Mouse (Mus musculus): ENCODE results near the gene Prok2. TPM values are rescaled to one million over a fixed set of nuclear protein-coding genes. Genes with fewer than 3 reads are reported as not detected.

Prok2 gene
- polyA plus RNA-seq, 1 experiment from 2014 or later, result not detected

- H3K79me2 ChIP-seq (ENCODE audit: inconsistent target), result no peaks in the 10 kb centered on the region
- 11% methylated on average over 9 of the region's 9 CpGs for WGBS (ENCODE audit: missing documents)
- no peak overlapping the region for H3K4me3 ChIP-seq (ENCODE audit: inconsistent target)
- H3K27ac ChIP-seq, result no peak overlapping the region
- H3K36me3 ChIP-seq (ENCODE audit: inconsistent target), result no peaks in the 10 kb centered on the region
Measured at GRCm38 (mm10) chr6:99721032-99721431, 5.2 kb downstream of the Prok2 start.

DNA sequence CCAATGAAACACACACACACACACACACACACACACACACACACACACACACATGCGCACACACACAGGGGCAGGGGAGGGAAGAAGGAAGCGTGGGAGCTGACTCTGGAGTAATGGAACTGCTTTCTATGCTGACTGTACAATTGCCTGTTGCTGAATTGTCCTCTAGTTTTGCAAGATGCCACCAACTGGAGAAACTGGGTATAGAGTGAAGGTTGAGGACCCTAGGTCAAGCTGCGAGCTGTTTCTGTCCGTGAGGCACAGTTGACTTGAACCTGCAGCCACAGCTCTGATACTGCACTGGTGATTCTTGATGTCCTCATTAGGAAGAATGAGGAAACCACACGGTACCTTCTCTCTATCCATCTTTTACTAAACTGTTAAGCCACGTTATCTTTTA, 10.3 kb downstream of the Prok2 start:
- Histone ChIP-seq H3K4me3 (ENCODE audit: inconsistent target) (no peak overlapping the region), H3K79me2 (ENCODE audit: inconsistent target) (no peaks in the 10 kb centered on the region), H3K27ac (no peak overlapping the region), H3K36me3 (ENCODE audit: inconsistent target) (no peaks in the 10 kb centered on the region)
- 54% methylated on average over 4 of the region's 6 CpGs for WGBS (ENCODE audit: missing documents)

GRCm38 (mm10) chr6:99715191-99715590, 11.0 kb downstream of the Prok2 start:
- Histone ChIP-seq H3K4me3 (ENCODE audit: inconsistent target) (no peak overlapping the region), H3K36me3 (ENCODE audit: inconsistent target) (no peaks in the 10 kb centered on the region), H3K79me2 (ENCODE audit: inconsistent target) (no peaks in the 10 kb centered on the region), H3K27ac (no peak overlapping the region)
- WGBS (ENCODE audit: missing documents), result 72% methylated on average over 6 of the region's 6 CpGs

GRCm38 (mm10) chr6:99713256-99713655, 12.9 kb downstream of the Prok2 start:
- Histone ChIP-seq H3K27ac (no peak overlapping the region), H3K4me3 (ENCODE audit: inconsistent target) (no peak overlapping the region), H3K79me2 (ENCODE audit: inconsistent target) (no peaks in the 10 kb centered on the region), H3K36me3 (ENCODE audit: inconsistent target) (no peaks in the 10 kb centered on the region)
- WGBS (ENCODE audit: missing documents), result 95% methylated on average over 5 of the region's 5 CpGs

GRCm38 (mm10) chr6:99711576-99712101, 14.6 kb downstream of the Prok2 start:
- 66% methylated on average over 11 of the region's 11 CpGs for WGBS (ENCODE audit: missing documents)
- H3K36me3 ChIP-seq (ENCODE audit: inconsistent target), result no peaks in the 10 kb centered on the region
- H3K27ac ChIP-seq, result no peak overlapping the region
- no peak overlapping the region for H3K4me3 ChIP-seq (ENCODE audit: inconsistent target)
- H3K79me2 ChIP-seq (ENCODE audit: inconsistent target), result no peaks in the 10 kb centered on the region

DNA sequence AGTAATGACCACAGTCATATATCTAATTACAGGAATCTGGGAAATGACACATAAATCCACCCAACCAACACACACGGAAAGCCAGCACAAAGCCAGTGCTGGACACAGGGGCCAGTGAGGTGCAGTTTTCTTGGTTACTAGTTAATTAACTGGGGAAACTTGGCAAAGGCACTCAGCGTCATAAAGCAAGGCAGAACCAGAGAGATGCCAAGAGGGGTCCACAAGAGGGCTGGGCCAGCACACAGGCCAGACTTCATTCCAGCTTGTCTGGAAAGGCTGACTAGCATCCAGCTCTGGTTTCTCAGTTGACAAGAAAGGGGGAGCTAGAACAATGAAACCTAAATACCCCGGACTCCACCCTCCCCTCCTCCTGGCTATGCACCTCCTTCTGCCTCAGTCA, 25.7 kb downstream of the Prok2 start:
- Histone ChIP-seq H3K79me2 (ENCODE audit: inconsistent target) (no peaks in the 10 kb centered on the region), H3K4me3 (ENCODE audit: inconsistent target) (no peak overlapping the region), H3K27ac (no peak overlapping the region), H3K36me3 (ENCODE audit: inconsistent target) (no peaks in the 10 kb centered on the region)
- 80% methylated on average over 3 of the region's 3 CpGs for WGBS (ENCODE audit: missing documents)

GRCm38 (mm10) chr6:99692916-99693841, 33.0 kb downstream of the Prok2 start:
- 6% methylated on average over 109 of the region's 110 CpGs for WGBS (ENCODE audit: missing documents)
- H3K4me3 ChIP-seq (ENCODE audit: inconsistent target), result no peak overlapping the region
- H3K79me2 ChIP-seq (ENCODE audit: inconsistent target), result no peaks in the 10 kb centered on the region

GRCm38 (mm10) chr6:99692206-99692915, 33.8 kb downstream of the Prok2 start, which contains the start of gene Gpr27:
Gene Gpr27 (plus strand): TSS chr6:99692679.
- Histone ChIP-seq H3K36me3 (ENCODE audit: inconsistent target) (no peaks in the 10 kb centered on the region), H3K79me2 (ENCODE audit: inconsistent target) (no peaks in the 10 kb centered on the region), H3K4me3 (ENCODE audit: inconsistent target) (no peak within 1 kb of the TSS), H3K27ac (no peak within 1 kb of the TSS)
- WGBS (ENCODE audit: missing documents), result 2% methylated on average over 91 of the region's 112 CpGs

More at GRCm38 (mm10) chr6:99692916-99693841, 33.0 kb downstream of the Prok2 start:
- Histone ChIP-seq H3K36me3 (ENCODE audit: inconsistent target) (no peaks in the 10 kb centered on the region), H3K27ac (no peak overlapping the region)

DNA sequence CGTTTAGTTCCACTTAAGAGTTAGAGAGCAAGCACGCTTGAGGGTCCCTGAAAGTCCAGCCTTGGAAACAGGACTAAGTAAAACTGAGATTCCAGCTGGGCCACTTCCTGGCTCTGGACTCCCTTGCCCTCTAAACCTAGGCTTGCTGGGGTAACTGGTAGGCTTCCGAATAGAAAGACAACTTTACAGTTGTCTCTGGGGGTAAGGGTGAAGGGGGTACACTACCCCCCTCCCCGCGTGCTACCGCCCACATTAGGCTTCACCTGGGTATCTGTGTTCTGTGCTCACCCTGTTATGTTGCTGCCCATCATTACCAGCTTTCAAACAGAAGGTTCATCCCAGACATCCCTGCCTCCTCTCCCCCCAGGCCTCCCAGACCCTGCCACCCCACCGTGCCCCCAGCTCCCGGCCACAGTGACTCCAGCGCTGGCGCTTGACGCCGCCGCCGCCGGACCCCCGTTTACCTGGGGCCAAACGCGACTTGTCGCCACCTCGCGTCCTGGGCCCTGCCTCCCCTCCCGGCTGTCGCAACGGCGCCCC, 34.5 kb downstream of the Prok2 start:
- WGBS (ENCODE audit: missing documents), result 21% methylated on average over 15 of the region's 25 CpGs
- Histone ChIP-seq H3K4me3 (ENCODE audit: inconsistent target) (no peak overlapping the region), H3K79me2 (ENCODE audit: inconsistent target) (no peaks in the 10 kb centered on the region)

GRCm38 (mm10) chr6:99688513-99688912, 37.7 kb downstream of the Prok2 start:
- no peaks in the 10 kb centered on the region for H3K79me2 ChIP-seq (ENCODE audit: inconsistent target)
- H3K36me3 ChIP-seq (ENCODE audit: inconsistent target), result no peaks in the 10 kb centered on the region
- 87% methylated on average over 6 of the region's 6 CpGs for WGBS (ENCODE audit: missing documents)
- no peak overlapping the region for H3K27ac ChIP-seq
- H3K4me3 ChIP-seq (ENCODE audit: inconsistent target), result no peak overlapping the region

More for the DNA sequence above, 34.5 kb downstream of the Prok2 start:
- Histone ChIP-seq H3K27ac (no peak overlapping the region), H3K36me3 (ENCODE audit: inconsistent target) (no peaks in the 10 kb centered on the region)

DNA sequence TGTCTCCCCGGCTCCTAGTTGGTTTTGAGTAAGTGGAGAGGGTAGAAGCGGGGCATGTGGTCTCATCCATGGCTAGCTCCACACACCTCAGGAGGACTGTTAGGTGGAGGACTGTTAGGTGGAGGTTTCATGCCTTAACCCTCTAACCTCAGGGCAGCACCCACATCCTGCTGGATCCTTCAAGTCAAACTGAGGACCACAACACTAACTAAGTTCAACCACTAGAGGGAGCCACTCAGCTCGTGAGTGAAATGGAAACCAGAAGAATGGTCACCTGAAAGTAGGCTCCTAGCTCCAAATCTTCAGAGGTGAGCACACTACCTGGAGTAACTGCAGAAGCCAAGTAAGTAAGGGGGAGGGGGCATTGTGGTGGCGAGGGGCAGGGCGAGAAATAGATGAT, 41.3 kb downstream of the Prok2 start:
- 55% methylated on average over 5 of the region's 5 CpGs for WGBS (ENCODE audit: missing documents)
- H3K4me3 ChIP-seq (ENCODE audit: inconsistent target), result no peak overlapping the region
- no peaks in the 10 kb centered on the region for H3K36me3 ChIP-seq (ENCODE audit: inconsistent target)
- H3K79me2 ChIP-seq (ENCODE audit: inconsistent target), result no peaks in the 10 kb centered on the region
- no peak overlapping the region for H3K27ac ChIP-seq

GRCm38 (mm10) chr6:99683974-99684373, 42.2 kb downstream of the Prok2 start:
- no peak overlapping the region for H3K27ac ChIP-seq
- H3K79me2 ChIP-seq (ENCODE audit: inconsistent target), result no peaks in the 10 kb centered on the region
- 94% methylated on average over 5 of the region's 5 CpGs for WGBS (ENCODE audit: missing documents)
- H3K4me3 ChIP-seq (ENCODE audit: inconsistent target), result no peak overlapping the region
- H3K36me3 ChIP-seq (ENCODE audit: inconsistent target), result no peaks in the 10 kb centered on the region

- Histone ChIP-seq H3K27ac (no peak overlapping the region), H3K4me3 (ENCODE audit: inconsistent target) (no peak overlapping the region), H3K79me2 (ENCODE audit: inconsistent target) (no peaks in the 10 kb centered on the region), H3K36me3 (ENCODE audit: inconsistent target) (no peaks in the 10 kb centered on the region)
- 92% methylated on average over 7 of the region's 11 CpGs for WGBS (ENCODE audit: missing documents)
Measured at GRCm38 (mm10) chr6:99678108-99678507, 48.1 kb downstream of the Prok2 start.

- Histone ChIP-seq H3K36me3 (ENCODE audit: inconsistent target) (no peaks in the 10 kb centered on the region), H3K79me2 (ENCODE audit: inconsistent target) (no peaks in the 10 kb centered on the region), H3K4me3 (ENCODE audit: inconsistent target) (no peak overlapping the region), H3K27ac (no peak overlapping the region)
- 82% methylated on average over 8 of the region's 8 CpGs for WGBS (ENCODE audit: missing documents)
Measured at GRCm38 (mm10) chr6:99677325-99677724, 48.9 kb downstream of the Prok2 start.

All from macrophage (primary cell).